Mouse (Mus musculus) lung, postnatal 14 days (tissue): ENCODE data around the gene Morc2a.

Experiments used
- DNase-seq: peaks from one replicate; pipeline ENCODE4 v3.0.0; 2021

Gene Morc2a

DNA sequence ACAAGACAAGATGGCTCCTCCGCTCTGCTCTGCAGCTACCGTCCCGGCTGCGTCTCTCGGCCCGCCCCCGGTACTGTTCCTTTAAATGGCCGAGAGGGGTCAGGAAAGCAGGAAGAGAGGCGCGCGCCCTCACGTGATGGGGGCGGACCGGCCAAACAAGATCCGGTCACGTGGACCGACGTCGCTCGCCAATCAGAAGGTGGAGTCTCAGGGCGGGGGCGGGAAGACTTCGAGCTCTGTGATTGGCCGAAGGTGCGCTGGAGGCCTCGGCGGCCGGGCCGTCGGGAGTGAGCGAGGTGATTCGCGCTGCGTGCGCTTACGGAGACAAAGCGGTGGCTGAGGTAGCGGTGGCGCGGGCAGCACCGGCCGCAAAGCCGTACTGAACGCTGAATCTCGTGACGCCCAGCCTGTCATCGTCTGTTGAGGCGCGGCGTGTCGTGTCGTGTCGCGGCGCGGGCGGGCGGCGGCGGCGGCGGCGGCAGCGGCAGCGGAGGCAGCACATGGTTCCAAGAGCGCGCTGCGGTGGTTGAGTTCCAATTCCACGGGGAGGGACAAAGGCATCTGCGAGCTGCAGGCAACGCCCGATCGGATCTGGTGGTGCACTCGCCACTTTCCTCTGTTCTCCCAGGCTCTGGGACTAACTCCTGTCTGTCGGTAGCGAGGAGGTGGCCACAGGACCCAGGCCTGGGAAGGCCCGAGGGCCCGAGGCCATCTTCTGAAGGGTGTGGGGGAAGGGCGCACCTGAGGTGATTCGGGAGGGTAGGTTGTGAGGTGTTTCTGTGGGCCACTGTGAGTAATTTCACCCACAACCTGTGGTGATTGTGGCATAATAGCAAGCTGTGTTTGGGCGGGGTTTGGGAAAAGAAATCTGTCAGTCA is at the start of gene Morc2a:
Morc2a (plus strand) TSS at position 228 of the 878 bp plus-strand sequence.
- peak; percentile 96 for DNase-seq

DNA sequence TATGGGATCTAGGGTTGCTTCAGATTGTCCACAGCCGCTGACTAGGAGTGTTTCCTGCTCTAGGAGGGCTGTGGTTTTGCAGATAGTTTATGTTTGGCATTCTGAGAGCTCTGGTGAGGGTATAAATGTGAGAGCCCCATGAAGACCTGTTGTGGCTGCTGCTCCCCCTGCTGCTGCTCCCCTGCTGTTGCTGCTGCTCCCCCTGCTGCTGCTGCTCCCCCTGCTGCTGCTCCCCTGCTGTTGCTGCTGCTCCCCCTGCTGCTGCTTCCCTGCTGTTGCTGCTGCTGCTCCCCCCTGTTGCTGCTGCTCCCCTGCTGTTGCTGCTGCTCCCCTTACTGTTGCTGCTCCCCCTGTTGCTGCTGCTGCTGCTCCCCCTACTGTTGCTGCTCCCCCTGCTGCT is 47.0 kb upstream of the Morc2a start:
- DNase-seq, result peak; percentile 15

DNA sequence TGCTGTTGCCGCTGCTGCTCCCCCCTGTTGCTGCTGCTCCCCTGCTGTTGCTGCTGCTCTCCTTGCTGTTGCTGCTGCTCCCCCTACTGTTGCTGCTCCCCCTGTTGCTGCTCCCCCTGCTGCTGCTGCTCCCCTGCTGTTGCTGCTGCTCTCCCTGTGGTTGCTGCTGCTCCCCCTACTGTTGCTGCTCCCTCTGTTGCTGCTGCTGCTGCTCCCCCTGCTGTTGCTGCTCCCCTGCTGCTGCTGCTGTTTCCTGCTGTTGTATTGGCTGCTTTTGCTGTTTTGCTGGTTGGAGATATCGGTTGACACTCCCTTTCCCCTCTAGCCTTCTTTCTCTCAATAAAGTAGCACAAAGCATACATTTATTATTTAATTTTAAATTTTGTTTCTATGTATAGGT is 46.3 kb upstream of the Morc2a start:
- DNase-seq, result peak; percentile 31

DNA sequence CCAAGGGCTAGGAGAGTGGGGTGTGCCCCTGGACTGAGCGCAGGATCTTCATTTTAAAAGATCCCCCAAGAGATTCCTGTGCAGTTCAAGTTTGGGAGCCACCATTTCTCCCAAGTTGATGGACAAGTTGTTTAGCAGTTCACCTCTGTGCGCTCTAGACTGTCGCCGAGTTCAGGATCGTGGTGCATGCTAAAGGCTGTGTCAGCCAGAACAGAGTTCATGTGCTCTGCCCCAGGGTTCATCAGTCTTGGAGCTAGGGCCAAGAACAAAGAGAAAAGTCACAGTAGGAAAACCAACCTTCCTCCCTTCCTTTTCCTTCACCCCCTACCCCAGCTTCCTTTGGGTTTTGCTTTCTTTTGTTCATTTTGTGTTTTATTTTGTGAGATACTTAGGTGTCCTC is 42.5 kb upstream of the Morc2a start:
- no peak for DNase-seq

DNA sequence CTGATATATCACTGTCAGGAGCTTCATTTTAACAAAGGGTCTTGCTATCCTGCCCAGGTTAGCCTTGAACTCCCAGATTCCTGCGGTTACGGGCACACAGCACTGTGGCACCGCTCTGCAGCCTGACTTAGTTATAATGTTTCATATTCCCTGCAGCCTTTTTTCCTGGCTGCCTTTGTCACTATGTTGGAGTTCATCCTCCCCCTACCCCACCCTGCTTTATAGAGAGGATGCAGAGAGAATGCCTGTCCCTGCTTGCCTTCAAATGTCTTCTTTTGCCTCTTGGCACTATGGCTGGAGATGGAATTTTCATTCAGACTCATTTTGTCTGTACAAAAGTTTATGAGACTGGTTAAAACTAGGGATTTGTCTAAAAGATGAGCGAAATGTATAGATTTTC is 33.4 kb upstream of the Morc2a start:
- DNase-seq, result no peak

DNA sequence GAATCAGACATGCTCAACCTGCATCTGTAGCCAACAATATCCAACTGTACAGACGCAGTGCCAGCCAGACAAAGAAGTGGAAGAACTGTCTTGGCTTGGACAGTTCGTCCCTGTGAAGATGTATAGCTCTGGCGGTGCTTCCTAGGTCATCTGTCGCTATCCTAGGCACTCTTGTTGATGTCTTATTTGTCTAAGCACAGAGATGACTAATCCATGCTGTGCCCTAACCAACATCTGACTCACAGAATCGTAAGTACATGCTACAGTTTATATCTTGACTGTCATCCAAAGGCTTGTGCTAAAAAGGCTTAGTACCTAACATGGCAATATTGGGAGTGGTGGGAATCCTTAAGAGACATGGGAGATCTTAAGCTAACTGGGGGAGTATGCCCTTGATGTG is 26.2 kb upstream of the Morc2a start:
- DNase-seq, result no peak

DNA sequence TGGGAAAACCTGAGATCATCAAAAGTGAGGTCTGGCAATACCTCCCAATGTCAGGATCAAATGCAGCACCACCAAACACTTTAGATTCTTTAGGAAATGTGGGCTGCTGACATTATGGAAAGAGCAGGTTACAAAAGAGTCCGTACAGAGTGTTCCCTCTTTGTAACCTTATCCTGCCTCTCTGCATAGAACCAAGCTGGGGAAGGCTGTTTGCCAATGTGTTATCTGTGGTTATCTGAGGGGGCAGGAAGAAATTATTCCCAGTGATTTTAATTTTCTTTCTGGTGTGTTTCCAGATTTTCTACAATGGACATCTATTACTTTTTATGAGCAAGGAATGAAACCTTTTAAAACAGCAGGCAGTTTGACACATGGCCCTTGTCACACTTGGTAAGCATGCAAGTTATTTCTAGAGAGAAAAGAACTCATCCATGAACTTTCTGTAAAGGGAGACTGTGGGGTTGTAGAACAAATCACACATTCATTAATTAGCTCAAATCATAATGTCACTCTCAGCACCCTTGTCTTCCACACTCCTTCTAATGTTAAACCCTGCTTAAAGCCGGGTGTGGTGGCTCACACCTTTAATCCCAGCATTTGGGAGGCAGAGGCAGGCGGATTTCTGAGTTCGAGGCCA is 24.5 kb upstream of the Morc2a start:
- DNase-seq, result no peak

DNA sequence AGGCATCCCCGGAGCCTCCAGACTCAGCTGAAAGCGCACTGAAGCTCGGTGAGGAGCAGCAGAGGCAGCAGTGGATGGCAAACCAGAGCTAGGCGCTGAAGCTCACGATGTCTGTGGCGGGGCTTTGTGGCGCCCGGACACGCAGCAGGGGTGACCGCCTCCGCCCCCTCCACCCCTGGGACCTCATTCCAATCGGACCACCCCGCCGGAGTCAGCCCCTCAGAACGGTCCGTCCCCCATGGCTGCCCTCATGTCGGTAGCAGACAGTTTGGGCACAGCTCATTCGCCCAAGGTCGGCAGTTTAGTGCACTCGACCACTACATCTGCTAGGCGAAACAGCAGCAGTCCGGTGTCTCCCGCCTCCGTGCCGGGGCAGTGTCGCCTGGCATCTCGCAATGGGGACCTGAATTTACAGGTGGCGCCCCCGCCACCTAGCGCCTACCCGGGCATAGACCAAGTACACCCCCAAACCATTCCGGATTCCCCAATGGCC is 19.9 kb upstream of the Morc2a start:
- no peak for DNase-seq

DNA sequence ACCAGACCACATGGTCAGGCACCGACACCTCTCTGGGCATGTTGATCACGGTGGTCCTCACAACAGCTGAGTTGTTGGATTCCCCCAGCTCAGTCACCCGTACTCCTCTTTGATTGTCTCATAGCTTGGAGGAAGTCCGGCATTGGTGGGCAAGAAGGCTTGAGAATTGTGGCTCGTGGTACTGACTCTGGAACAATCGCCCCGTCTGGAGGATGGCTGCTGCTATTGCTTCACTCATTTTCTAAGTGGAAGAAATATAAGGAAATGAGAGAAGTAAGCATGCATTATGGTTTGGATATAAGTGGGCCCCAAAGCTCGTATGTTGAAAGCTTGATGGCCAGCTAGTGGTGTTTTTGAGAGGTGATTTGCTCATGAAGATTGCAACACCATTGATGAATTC is 15.7 kb upstream of the Morc2a start:
- peak; percentile 19 for DNase-seq

DNA sequence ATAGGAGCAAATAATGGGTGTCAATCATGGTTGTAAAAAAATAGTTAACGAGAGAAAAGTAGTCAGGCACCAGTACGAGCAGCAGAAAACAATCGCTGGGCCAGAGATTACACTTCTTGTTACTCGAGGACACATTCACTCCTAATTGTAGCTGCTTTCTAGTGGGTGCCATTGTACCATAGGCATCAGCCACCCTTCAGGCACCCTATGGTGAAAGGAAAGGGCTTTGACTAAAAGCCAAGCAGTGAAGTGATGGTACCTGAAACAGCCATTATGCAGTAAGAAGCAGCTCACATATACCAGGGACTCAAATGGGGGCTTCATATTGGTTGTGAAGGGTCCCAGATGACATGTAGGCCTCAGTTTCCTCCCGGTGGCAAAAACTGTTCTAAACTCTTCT is 1.3 kb upstream of the Morc2a start:
- DNase-seq, result no peak

DNA sequence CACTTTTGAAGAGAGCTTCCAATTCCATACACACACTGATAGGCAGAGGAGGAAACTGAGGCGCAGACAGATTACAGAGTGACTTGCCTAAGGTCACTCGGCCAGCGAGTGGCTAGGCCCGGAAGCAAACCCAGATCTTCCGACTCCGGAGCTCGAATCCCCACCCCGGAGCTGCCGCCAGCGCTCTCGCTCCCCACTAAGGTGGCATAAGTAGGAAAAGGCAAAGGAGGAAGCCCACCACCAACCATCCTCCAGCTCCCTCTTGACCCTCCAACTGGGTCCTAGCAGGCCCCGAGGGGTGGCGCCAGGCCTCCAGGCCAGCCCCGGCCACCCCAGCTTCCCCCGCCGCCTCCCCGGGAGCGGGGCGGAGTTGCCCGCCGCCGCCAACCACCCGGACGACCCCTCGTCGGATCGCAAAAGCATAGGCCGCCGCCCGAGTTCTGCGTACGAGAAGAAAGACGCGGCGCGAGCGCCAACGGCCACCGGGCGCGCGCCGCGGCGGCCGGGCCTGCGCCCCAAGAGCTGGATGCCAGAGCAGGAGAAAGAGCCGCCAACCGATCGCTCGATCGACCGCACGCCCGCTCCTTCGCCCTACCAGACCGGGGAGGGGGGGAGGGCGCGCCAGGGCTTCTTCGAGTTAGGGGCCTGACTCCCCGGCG is 557 bp upstream of the Morc2a start:
- peak; percentile 41 for DNase-seq

DNA sequence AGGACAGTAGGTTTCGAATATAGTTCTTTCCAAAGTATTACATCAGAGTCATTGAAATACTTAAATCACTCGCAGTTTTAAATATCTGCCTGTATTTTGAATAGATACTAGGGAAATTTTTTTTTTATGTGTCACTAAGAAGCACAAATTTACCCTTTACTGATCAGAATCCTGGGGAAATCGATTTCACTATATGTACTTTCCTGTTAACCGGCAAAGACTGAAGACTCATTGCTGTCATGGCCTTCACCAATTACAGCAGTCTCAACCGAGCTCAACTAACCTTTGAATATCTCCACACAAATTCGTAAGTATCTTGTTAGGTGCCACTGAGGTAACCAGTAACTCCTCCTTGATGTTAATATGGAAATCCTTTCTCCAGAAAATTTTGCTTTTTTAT is 1.1 kb downstream of the Morc2a start:
- DNase-seq, result no peak

DNA sequence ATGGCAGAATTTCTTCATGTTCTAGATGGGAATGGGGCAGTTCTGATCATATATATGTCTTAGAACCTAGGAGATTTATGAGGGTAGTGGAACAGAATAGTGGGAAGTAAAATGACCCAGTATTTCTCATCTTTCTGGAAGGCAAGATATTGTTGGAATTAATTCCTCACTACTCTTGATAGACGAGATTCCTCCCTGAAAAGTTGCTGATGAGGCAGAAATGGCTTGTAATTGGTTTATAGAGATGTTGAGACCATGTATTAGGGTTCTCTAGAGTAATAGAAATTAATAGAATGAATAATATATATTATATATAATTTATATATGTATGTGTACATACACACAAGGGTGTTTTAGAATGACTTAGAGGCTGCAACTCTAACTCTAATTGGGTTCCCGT is 13.0 kb downstream of the Morc2a start:
- DNase-seq, result no peak

DNA sequence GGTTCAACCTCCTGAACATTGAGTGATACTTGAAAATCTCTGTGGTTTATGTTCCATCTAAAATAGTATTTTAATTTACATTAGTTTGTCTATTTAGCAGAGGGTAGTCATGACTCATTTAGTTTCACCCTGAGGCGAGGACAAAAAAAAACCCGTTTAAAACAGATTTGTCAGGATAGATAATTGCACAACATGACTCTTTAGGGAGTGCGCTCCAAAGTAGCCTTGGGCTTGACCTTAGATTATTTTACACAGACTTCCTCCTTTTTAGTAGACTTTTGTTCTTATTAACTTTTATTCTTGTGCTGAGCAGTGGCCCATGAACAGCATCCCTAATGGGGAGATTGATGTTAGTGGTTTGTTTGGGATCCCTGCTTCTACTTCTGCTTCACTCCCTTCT is 18.5 kb downstream of the Morc2a start:
- no peak for DNase-seq

DNA sequence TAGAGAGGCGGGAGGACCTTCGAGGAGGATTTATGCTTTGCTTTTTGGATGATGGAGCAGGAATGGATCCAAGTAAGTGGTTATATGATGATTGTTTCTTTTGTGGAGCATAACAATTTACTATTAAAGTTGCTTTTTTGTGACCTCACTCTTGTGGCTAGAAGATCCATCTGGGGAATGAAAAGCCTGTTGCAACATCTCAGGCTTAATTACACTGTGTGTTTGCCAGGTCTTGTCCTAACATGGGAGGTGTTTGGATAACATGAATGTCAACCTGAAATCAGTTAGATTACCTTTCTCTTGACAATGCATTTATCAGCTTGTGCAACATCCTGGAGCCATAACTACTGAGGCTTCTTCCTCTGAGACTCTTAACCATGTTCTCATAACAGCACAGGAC is 19.8 kb downstream of the Morc2a start:
- no peak for DNase-seq

DNA sequence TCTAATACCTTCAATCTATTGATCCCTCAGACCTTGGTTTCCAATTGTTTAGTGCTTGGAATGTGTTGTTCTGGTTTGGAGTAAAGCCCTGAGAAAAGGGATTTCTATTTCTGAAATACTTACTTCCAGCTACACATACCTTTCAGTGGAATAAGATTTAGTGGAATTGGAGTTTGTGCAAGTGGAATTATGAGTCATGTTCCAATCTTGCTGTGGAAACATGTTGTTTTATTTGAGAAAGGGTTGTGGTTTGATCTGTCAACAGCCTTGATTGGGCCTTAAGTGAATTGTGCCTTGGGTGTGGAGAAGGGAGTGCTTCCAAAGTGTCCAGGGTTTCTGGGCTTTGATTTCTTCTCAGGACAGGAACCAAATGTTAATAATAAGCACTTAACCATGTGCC is 20.9 kb downstream of the Morc2a start:
- DNase-seq, result no peak

DNA sequence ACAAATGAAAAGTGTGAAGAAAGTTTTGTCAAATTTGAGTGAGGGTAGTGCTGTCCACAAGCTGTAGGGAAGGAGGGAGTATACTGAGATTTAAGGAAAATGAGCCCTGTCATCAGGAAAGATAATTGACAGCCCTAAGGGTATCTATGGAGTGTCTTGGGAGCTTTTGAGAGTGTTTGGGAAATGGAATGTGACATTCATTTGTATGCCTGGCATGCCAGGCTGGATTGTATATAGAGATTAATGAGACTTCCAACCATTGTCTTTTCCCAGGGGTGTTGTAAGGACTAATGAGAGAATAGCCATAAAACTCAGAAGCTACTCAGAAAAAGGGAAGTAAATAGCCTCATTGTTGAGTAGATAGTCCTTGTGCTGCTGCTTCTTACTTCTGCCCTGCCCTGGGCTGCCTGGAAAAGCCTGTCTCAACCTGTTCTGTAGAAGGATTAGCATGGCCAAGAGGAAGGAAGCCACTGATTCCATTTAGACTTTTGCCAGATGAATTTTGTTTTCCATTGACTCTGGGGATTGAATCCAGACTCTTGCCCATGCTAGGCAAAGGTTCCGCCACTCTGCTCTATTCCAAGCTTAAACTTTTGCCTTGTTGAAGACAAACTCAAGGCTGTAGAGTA is 22.1 kb downstream of the Morc2a start:
- no peak for DNase-seq

DNA sequence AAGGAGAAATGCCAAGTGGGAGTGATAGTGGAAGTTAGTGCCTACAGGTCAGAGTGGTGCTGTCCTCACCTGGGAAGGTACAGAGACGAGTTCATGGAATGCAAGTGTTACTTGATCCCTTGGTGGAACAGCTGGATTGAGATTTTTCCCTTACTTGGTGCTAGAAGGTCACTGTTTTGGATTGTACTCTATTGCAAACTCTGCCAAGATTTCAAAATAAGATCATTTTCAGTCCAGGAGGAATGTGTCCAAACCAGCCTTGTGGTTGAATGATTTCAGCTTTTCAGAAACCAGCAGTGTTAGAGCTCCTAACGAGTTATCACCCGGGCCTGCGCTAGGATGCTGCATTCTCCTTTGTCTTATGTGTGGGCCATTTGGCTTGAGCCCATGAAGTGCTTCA is 25.6 kb downstream of the Morc2a start:
- no peak for DNase-seq

DNA sequence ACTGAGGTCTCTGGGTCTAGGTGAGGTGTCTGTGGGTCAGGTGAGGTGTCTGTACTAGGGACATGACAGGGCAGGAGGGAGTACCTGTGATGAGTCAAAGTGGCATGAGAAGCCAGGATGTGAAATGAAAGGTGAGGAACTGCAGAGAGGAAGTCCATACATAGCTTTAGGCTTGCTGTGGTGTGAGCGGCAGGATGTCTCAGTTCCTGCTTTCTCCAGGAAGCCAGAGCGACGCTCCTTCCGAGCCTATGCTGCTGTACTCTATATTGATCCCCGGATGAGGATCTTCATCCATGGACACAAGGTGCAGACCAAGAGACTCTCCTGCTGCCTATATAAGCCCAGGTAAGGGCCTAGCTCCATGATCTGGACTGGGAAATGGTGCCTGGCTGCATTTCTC is 27.4 kb downstream of the Morc2a start:
- no peak for DNase-seq

DNA sequence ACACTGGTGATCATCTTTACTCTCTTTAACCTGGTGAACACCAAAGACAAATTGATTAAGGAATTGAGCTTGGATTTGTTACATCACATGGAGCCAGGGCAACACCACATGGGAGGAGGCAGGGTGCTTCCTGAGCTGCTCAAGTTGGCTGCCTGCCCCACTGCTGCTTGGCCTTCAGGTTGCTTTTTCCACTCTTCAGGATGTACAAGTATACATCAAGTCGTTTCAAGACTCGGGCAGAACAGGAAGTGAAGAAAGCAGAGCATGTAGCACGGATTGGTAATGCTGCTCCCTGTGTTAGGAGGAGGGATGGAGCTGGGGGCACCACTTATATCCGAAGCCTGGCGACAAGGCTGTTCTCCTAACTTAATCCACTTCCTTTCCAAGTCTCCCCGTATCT is 28.2 kb downstream of the Morc2a start:
- peak; percentile 37 for DNase-seq

DNA sequence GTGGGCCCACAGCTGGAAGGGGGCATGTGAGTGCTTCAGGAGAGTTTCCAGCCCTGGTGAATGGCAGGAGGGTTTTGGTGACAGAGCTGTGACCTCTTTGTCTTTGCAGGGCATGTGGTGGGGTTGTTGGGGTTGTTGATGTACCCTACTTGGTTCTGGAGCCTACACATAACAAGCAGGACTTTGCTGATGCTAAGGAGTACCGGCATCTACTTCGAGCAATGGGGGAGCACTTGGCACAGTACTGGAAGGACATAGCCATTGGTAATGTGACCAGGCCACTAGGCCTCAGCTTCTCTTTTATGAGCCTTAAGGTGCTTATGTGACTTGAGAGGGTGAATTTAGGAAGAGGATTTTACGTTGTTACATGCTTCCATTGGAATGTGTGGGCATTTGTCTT is 30.8 kb downstream of the Morc2a start:
- DNase-seq, result no peak

DNA sequence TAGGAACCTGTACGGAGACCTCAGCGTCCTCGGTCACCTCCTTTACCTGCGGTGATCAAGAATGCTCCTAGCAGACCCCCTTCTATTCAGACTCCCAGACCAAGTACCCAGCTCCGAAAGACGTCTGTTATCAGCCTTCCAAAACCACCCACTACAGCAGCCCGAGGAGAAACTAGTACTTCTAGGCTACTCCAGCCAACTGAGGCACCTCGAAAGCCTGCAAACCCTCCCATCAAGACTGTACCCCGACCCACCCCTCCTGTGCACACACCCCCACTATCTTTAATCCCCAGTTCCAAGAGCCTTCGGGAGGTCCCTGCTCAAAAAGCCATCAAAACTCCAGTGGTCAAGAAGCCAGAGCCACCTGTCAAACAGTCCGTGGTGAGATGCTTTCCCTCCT is 34.7 kb downstream of the Morc2a start:
- no peak for DNase-seq

DNA sequence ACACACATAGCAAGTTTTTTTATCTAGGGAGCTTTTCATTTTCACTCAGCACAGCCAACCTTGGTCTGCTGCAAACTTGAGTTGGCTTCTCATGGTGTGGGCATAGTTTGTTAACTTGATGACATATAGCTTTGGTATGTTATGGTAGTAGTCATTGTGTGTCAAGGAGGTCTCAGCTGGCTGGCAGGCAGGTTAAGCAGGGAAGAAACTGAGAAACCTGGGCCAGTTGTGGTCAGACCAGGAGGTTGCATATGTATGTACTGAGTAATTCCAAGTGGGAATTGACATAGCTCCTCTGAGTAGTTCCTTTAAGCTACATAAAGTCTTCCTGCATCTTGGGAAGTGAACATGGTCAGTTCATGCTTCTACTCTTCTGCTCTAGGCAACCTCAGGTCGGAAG is 35.2 kb downstream of the Morc2a start:
- no peak for DNase-seq
